Mouse (Mus musculus) heart, embryonic 15.5 days (tissue): ENCODE results near the gene Slc15a5. TPM values are rescaled to one million over a fixed set of nuclear protein-coding genes. Genes with fewer than 3 reads are reported as not detected.

ENCODE experiments used
- ATAC-seq: fragments of 200-750 bp; cut with Nextera tagmentation; replicated peaks from 2 replicates; pipeline ENCODE4 v1.8.0; 2017; ENCODE audit warnings: low read depth, moderate TSS enrichment; ENCODE audit not compliant: insufficient number of reproducible peaks, insufficient read depth, low FRiP score
- H3K27ac ChIP-seq: fragments of 300-500 bp; sonication (generic); 2 replicates; pipeline ENCODE4 v1.5.1; 2015; ENCODE audit warnings: mild to moderate bottlenecking, inconsistent platforms
- H3K27me3 ChIP-seq: fragments of 300-500 bp; sonication (generic); 2 replicates; pipeline ENCODE4 v1.6.1; 2015; ENCODE audit warnings: inconsistent platforms
- H3K36me3 ChIP-seq: fragments of 300-500 bp; sonication (generic); 2 replicates; pipeline ENCODE4 v1.6.1; 2015; ENCODE audit warnings: mild to moderate bottlenecking, inconsistent platforms
- H3K4me1 ChIP-seq: fragments of 300-500 bp; sonication (generic); replicated peaks from 2 replicates; pipeline ENCODE4 v1.6.1; 2015; ENCODE audit warnings: inconsistent platforms
- H3K4me2 ChIP-seq: fragments of 300-500 bp; sonication (generic); 2 replicates; pipeline ENCODE4 v1.6.1; 2015; ENCODE audit warnings: inconsistent platforms, mild to moderate bottlenecking, moderate library complexity
- H3K4me3 ChIP-seq: fragments of 300-500 bp; sonication (generic); 2 replicates; pipeline ENCODE4 v1.5.1; 2015; ENCODE audit warnings: mild to moderate bottlenecking, inconsistent platforms
- H3K9ac ChIP-seq: fragments of 300-500 bp; sonication (generic); 2 replicates; pipeline ENCODE4 v1.6.1; 2015; ENCODE audit warnings: mild to moderate bottlenecking, inconsistent platforms
- H3K9me3 ChIP-seq: fragments of 300-500 bp; sonication (generic); replicated peaks from 2 replicates; pipeline ENCODE4 v1.6.1; 2016; ENCODE audit warnings: inconsistent platforms
- WGBS: fragments of 180-500 bp; shearing (Covaris S2); methylation state at CpG from one replicate; pipeline ENCODE4 v1.1.7; 2015; ENCODE audit warnings: mixed read lengths; 5-methylcytosine and 5-hydroxymethylcytosine counted together
- polyA plus RNA-seq: library from polyadenylated mRNA; unstranded; fragments of >200 nt; fragmentation: Nextera tagmentation; extraction: Ambion mirVana; gene quantifications from 2 replicates; pipeline ENCODE4 v1.2.1, GENCODE M21; 2015

Gene Slc15a5
- polyA plus RNA-seq, 1 experiment from 2014 or later = 0.08 TPM

DNA sequence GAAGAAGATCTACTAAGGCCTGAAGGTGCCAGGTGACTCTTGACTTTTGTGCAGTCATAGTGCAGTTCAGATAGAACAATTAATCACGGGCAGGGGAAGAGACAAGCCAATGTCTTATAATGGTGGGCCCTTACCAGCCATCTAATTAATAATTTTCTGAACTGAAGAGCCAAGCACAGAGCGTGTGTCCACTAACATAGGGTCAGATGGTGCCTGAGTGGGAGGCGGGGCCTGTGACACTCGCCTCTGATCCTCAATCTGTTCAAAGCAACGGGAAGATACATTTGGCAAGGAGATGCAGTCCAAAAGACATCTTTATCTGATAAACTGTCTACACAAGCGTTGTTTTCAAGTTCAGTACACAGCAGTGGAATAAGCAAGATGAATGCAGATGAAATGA is 122.1 kb downstream of the Slc15a5 start:
- no peak for ATAC-seq
- Histone ChIP-seq H3K9ac (no peak overlapping the region), H3K9me3 (no peaks in the 10 kb centered on the region), H3K27me3 (no peaks in the 10 kb centered on the region), H3K27ac (no peak overlapping the region), H3K36me3 (no peaks in the 10 kb centered on the region), H3K4me1 (no peaks in the 10 kb centered on the region), H3K4me3 (no peak overlapping the region), H3K4me2 (no peak overlapping the region)
- 86% methylated on average over 6 of the region's 6 CpGs for WGBS

- 50% methylated on average over 16 of the region's 17 CpGs for WGBS
- Histone ChIP-seq H3K4me2 (no peak overlapping the region), H3K36me3 (no peaks in the 10 kb centered on the region), H3K9ac (no peak overlapping the region), H3K4me3 (no peak overlapping the region), H3K4me1 (no peaks in the 10 kb centered on the region), H3K9me3 (no peaks in the 10 kb centered on the region), H3K27me3 (no peaks in the 10 kb centered on the region), H3K27ac (no peak overlapping the region)
- ATAC-seq = no peak
These were observed 122.8 kb downstream of the Slc15a5 start for GRCm38 (mm10) chr6:137956783-137957429.

GRCm38 (mm10) chr6:137946520-137946919 is 133.2 kb downstream of the Slc15a5 start:
- ATAC-seq = no peak
- Histone ChIP-seq H3K4me3 (no peak overlapping the region), H3K27me3 (no peaks in the 10 kb centered on the region), H3K9ac (no peak overlapping the region), H3K36me3 (no peaks in the 10 kb centered on the region), H3K9me3 (no peaks in the 10 kb centered on the region), H3K4me1 (peaks cover 3% of the 10 kb centered on the region; the same call in 1 of the 2 replicates), H3K4me2 (no peak overlapping the region), H3K27ac (no peak overlapping the region)
- 67% methylated on average over 10 of the region's 10 CpGs for WGBS

- ATAC-seq = peak; percentile 39; the same call in 1 of the 2 replicates
- no peaks in the 10 kb centered on the region for H3K27me3 ChIP-seq
- no peak overlapping the region for H3K27ac ChIP-seq
These were observed 139.1 kb downstream of the Slc15a5 start for GRCm38 (mm10) chr6:137940374-137941218.

DNA sequence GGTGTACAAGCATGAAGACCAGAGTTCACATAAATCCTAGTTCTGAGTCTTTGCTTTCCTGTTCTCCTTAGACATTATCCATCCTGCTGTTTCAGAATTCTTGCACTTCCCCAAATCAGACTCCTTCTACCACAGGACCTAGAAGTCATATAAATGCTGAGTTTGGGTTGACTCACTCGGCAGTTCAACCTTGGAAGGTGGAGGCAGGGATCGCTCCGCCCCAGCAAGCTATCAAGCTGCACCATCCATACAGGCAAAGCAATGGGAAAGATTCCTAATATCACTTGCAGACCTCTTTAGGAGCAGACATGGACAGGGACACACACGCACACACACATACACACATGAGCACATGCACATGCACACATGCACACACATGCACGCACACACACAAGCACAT is 142.2 kb downstream of the Slc15a5 start:
- H3K9ac ChIP-seq = no peak overlapping the region
- H3K4me2 ChIP-seq = no peak overlapping the region
- H3K27me3 ChIP-seq = no peaks in the 10 kb centered on the region
- no peaks in the 10 kb centered on the region for H3K9me3 ChIP-seq
- no peak for ATAC-seq
- no peaks in the 10 kb centered on the region for H3K36me3 ChIP-seq
- no peak overlapping the region for H3K4me3 ChIP-seq
- WGBS = 91% methylated on average over 5 of the region's 5 CpGs
- H3K27ac ChIP-seq = no peak overlapping the region
- H3K4me1 ChIP-seq = peaks cover 7% of the 10 kb centered on the region; the same call in 1 of the 2 replicates

More at GRCm38 (mm10) chr6:137940374-137941218, 139.1 kb downstream of the Slc15a5 start:
- Histone ChIP-seq H3K4me3 (no peak overlapping the region), H3K4me2 (no peak overlapping the region), H3K36me3 (no peaks in the 10 kb centered on the region), H3K9me3 (no peaks in the 10 kb centered on the region), H3K4me1 (peaks cover 7% of the 10 kb centered on the region; the same call in 1 of the 2 replicates), H3K9ac (no peak overlapping the region)
- 32% methylated on average over 12 of the region's 12 CpGs for WGBS

DNA sequence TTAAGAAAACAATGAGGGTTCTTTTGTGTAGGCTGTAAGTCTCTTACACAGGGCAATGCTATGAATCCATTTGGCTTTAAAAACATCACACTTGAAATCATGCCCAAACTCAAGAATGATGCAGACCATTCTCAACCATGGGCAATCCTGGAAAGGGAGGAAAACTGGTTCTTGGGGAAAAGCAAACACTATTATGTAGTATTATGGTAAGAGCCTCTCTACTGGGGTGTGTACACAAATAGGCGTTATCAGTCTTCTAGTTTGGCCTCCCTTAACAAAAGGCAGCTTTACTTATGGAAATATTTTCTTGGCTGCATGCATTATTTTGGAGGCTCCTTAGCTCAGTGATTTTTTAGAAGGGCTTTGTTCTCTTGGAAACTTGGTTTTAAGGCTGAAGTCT is 143.4 kb downstream of the Slc15a5 start:
- Histone ChIP-seq H3K4me1 (peaks cover 7% of the 10 kb centered on the region; the same call in 1 of the 2 replicates), H3K4me2 (no peak overlapping the region), H3K9me3 (no peaks in the 10 kb centered on the region), H3K9ac (no peak overlapping the region), H3K36me3 (no peaks in the 10 kb centered on the region), H3K27ac (no peak overlapping the region), H3K4me3 (no peak overlapping the region), H3K27me3 (no peaks in the 10 kb centered on the region)
- 64% methylated on average over 1 of the region's 1 CpGs for whole genome bisulfite sequencing
- ATAC-seq = no peak

DNA sequence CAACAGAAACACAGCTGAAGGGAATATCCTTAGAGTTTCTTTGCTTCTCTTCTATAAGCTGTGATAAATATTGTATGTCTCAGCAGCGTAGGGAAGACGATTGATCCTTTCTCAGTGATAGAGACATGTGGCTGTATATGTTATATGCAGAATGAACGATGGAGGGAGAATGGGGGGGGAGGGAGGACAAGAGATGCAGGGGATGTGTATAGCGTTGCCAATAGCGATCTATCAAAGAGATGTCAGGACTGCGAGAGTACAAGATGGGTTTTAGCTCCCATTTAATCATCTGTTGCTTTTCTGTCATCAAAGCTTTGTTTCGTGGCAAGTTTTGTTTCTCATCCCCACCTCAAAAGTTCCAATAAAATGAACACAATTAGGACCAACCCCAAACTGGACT is 143.9 kb downstream of the Slc15a5 start:
- Histone ChIP-seq H3K4me1 (peaks cover 7% of the 10 kb centered on the region; the same call in 1 of the 2 replicates), H3K27ac (no peak overlapping the region), H3K9me3 (no peaks in the 10 kb centered on the region), H3K4me3 (no peak overlapping the region), H3K36me3 (no peaks in the 10 kb centered on the region), H3K4me2 (no peak overlapping the region), H3K27me3 (no peaks in the 10 kb centered on the region), H3K9ac (no peak overlapping the region)
- 77% methylated on average over 7 of the region's 7 CpGs for WGBS
- no peak for ATAC-seq

GRCm38 (mm10) chr6:137935341-137935740 is 144.4 kb downstream of the Slc15a5 start:
- Histone ChIP-seq H3K4me2 (peak overlapping the region; percentile 27; the same call in 1 of the 2 replicates), H3K4me1 (peaks cover 2% of the 10 kb centered on the region; the same call in 1 of the 2 replicates), H3K27ac (no peak overlapping the region), H3K36me3 (no peaks in the 10 kb centered on the region), H3K9ac (no peak overlapping the region), H3K4me3 (no peak overlapping the region), H3K9me3 (no peaks in the 10 kb centered on the region), H3K27me3 (no peaks in the 10 kb centered on the region)
- 43% methylated on average over 8 of the region's 8 CpGs for WGBS
- no peak for ATAC-seq

DNA sequence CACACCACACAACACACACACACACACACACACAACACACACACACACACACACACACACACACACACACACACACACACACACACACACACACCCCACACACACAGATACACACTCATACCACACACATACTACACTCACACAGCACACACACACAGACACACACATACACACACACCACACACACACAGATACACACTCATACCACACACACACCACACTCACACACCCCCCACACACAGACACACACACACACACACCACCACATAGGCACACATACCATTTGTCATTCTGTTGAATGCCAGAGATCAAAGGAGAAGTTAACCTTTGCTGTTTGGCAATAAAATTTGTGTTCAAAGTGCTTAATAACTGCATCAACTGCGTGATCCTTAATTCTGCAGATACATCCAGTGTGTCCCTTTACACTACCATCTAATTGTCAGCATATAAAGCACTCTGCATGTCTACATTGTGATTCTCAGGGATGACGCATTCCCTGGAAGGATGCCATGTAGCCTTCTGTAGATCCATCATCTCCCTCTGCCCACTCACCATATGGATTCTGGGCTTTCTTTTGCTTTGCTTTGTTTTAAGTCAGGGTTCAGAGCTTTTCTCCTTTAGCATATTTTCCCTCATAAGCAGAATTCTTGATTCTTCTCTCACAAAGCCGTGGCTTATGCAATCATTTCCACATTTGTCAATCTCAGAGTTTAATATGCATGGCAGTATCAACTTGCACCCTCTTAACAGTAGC is 145.0 kb downstream of the Slc15a5 start:
- Histone ChIP-seq H3K36me3 (no peaks in the 10 kb centered on the region), H3K4me2 (peak overlapping the region; percentile 27), H3K27me3 (no peaks in the 10 kb centered on the region), H3K9me3 (no peaks in the 10 kb centered on the region), H3K9ac (no peak overlapping the region), H3K4me1 (no peaks in the 10 kb centered on the region; the same call in 1 of the 2 replicates), H3K27ac (no peak overlapping the region; the same call in 1 of the 2 replicates), H3K4me3 (no peak overlapping the region)
- ATAC-seq = no peak
- 57% methylated on average over 3 of the region's 3 CpGs for WGBS
